Mouse (Mus musculus) brain, embryonic 18.5 days (tissue): ENCODE results near the gene Pld2.
A peak's percentile ranks its signal among the peaks of the same experiment; 100 is the strongest.
"Not testable (repeated sequence)": the region's sequence is repeated elsewhere in the genome, so short reads cannot be mapped to it uniquely, and the experiment has no call there.

Source experiments
- DNase-seq: peaks from one replicate; pipeline ENCODE4 v3.0.0-alpha.2; 2012; ENCODE audit warnings: low read depth, low spot score

The Pld2 gene

DNA sequence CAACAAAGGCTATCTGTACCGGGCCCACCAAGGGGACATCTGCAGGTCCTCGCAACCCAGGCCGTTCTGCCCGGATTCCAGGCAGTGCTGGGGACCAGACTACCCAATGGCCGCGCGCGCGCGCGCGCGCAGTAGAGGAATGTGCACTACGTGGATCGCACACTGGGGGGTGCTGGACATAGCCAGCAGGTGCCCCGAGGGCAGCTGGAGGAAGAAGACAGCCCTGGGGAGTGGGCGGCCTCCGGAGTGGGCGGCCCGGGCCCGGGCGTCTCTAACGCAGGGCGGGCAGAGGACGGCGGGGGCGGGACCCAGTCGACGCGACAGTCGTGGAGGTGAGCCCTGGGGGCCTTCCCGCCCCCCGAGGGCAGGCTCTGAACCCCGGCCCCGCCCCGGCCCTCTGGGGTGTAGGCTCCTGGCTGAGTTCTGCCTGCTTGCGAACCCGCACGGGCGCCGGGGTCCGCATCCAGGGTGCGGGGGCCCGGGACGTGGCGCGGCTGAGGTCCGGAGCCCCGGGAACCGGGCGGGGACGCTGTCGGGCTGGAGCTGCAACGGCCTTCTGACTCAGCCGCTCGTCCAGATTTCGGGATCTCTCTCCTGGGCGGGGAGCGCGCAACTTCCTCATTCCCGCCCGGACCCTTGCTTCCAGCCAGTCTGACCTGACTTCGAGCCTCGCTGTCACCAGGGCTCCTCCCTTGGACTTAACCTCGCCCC lies at the start of gene Pld2:
Pld2 (plus strand) TSS at position 188 of the 711 bp plus-strand sequence.
- DNase-seq: no peak

GRCm38 (mm10) chr11:70499566-70500475 lies 40.0 kb upstream of the Pld2 start:
- no peak for DNase-seq

GRCm38 (mm10) chr11:70500476-70500812 lies 39.4 kb upstream of the Pld2 start:
- DNase-seq: no peak

DNA sequence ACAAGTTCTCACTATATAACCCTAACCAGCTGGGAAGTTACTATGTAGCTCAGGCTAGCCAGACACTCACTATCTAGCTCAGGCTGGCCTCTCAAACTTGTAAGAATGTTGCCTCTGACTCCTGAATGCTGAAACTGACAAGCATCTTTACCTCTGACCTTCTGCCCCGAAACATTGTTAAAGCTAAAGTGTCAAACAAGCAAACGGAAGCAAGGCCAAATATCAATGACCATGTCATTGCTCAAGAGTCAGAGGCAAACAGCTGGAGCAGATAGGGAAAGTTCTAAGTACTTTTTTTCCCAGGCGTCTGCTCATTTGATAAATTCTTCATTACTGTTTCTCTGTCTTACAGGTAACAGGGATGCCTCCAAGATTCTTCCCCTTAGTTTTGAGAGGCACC lies 37.8 kb upstream of the Pld2 start:
- no peak for DNase-seq

GRCm38 (mm10) chr11:70504970-70505369 lies 34.9 kb upstream of the Pld2 start, which contains the start of gene Tm4sf5:
Gene Tm4sf5, plus strand, starts transcription at chr11:70505244.
- no peak for DNase-seq

GRCm38 (mm10) chr11:70506385-70506784 lies 33.5 kb upstream of the Pld2 start:
- DNase-seq: no peak

DNA sequence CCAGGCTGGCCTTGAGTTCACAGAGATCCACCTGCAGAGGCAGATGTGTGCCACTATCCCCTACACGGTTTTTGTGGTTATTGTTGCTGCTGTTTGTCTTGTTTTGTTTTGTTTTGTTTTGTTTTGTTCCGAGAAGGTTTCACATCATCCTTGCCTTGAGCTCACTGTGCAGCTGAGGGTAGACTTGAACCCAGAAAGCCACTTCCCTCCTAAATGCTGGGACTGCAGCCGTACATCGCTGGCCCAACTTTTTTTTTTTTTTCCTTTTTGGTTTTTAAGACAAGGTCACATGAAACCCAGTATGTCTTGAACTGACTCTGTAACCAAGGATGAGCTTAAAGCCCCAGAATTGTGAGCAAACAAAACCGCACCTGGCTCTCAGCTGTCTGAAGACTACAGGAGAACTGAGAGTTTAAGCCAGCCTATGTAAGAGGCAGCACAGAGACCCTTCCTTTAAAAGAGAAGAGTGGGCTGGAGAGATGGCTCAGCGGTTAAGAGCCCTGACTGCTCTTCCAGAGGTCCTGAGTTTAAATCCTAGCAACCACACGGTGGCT lies 32.8 kb upstream of the Pld2 start:
- DNase-seq: no peak

DNA sequence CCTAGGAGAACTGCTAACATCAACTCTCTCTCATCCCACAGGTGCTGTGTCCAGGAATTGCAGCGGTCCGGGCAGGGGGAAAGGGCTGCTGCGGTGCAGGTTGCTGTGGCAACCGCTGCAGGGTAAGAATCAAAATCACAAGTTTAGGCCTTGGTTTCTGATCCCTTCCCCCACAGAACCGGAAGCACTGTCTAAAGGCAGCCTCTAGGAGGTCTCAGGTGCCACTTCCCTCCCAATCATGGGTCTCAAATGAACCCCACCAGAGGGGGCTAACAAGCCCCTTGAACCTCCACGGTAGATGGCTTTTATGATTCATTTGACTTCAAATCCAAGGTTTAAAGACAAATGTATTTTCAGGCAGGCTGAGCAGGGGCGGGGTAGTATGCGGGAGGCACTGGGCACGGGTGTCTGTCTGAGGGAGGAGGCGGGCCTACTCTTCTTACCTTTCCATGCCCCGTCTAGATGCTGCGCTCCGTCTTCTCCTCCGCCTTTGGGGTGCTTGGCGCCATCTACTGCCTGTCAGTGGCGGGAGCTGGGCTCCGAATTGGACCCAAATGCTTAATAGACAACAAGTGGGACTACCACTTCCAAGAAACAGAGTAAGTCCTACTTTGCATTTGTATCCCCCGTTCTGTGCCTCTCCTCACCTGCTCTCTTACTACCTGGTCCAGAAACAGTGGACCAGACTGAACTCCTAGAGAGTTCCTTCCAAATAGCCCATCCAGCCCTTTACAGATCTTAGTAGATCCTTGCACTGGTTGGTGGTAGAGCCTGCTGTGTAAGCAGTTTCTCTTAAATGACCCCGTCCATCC lies 29.9 kb upstream of the Pld2 start:
- no peak for DNase-seq

- no peak for DNase-seq
Observed at GRCm38 (mm10) chr11:70511242-70511641, 28.6 kb upstream of the Pld2 start.

- no peak for DNase-seq
Observed at GRCm38 (mm10) chr11:70511825-70512224, 28.0 kb upstream of the Pld2 start.

DNA sequence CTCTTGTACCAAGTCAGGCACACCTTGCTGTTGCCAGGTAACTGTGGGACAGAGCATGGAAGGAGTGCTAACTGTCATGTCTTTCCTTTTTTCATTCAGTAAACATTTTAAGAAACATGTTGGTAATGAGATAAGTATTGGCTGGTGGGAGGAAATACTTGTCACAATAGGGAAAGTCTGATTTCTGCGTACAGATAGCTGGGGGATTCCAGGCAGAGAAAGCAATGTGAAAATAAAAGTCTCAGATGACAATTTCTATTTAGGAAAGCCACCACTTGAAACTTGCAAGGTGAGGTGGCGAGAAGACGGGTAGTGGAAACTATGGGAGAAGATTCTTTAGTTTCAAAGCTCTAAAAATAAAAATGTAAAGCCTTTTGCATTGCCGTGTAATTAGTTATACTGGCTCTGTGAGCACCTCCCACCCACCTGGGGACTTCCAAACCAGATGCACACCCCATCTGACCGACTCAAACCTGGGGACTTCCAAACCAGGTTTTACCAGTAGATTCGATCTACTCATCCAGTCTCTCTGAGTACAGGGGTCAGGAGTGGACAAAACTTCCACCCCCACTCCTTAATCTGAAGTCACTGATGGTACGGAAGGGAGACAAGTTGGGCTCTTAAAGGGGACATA lies 27.0 kb upstream of the Pld2 start:
- no peak for DNase-seq

DNA sequence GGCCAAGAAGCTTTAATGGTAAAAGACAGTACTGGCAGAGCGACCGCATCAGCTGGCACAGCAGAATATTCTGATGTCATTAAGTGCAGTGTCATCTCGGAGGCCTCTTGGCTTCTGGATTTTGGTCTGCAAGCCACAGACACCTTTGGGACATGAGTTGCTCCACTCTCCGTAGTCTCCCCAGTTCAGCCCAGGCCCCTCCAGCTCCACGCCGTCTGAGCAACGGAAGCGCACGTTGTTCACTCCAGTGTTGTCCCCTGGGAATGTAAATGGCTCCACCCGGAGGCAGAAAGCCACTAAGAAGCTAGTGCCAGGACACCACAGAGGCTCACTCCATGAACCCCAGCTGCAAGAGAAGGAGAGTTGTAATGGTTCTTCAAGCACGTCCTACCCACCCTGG lies 26.3 kb upstream of the Pld2 start:
- DNase-seq: no peak

GRCm38 (mm10) chr11:70514288-70514687 lies 25.6 kb upstream of the Pld2 start, which contains the start of gene Vmo1:
Gene Vmo1, minus strand, starts transcription at chr11:70514616.
- no peak for DNase-seq

DNA sequence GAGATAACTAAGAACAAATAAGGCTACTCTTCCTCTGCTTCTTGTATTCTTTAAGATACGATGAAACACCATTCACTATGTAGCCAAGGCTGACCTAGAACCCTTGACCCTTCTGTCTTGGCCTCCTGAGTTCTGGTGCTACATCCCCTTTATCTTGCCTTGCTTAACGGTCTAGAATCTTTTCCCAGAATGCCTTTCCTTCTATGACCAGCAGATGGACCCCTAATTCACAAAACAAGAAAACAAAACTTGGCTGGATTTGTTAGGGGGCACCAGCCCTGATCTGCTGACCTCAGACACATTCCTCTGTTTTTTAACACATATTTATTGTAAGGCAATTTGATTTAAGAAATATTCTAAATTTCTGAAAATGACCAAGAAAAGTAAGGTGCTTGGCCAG lies 23.5 kb upstream of the Pld2 start:
- no peak for DNase-seq

DNA sequence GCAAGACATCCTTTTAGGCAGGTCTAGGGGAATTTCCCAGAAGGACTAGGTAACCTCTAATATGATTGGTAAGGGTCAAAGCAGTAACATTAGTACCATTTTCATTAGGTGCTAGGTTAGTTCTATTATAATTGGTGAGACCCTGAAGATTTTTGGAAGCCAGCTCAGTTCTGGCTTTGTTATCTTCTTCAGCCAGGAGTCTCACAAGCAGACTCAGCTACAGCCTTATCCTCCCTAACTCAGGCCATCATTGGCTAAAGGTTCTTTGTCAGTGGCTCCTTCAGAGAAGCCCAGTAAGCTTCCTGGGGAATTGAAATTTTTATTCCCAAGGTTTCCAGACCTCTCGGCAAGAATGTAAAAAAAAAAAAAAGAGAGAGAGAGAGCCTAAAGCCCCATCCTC lies 21.4 kb upstream of the Pld2 start:
- DNase-seq: no peak

DNA sequence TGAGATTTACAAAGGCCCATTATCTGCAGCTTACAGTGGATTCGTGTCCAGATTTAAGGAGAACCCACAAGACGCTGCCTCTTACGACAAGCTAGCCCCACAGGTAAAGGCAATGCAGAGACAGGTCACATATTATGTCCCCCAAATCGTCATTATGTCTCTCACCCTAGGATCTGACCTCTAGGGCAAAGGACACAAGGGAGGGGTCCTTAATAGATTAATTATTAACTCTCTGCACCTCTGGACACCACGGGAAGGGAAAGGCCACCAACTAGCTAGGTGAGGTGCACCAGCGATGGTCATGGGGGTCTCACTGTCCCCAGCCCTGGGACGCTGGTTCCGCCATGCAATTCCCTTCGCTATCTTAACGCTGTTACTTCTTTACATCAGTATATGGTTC lies 20.9 kb upstream of the Pld2 start, which contains the start of gene Gltpd2:
Gltpd2 (plus strand) TSS at position 274 of the 400 bp plus-strand sequence.
- DNase-seq: no peak

DNA sequence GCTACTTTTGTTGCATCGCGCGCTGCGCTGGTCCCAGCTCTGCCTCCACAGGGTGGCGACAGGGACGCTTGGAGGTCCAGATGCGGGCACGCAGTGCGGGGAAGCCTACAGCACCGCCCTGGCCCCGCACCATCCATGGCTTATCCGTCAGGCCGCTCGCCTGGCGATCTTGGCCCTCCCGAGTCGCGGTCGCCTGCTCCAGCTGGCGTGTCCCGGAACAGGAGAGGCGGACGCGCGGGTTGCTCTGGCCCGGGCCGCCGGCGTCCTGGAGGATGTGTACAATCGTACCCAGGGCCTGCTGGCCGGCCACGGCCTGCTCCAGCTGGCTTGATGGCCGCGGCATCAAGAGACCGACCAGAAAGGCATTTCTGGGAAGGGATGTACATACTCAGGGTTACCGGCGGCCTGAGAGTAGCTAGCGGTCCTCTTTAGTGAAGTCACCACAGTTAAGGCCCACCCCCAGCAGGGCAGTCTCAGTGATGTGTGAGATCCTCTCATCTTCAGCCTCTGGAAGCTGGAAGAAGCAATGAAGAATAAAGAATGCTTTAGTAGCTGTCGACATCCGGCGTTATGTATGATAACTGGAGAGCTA lies 19.6 kb upstream of the Pld2 start:
- no peak for DNase-seq

GRCm38 (mm10) chr11:70523306-70523989 lies 16.4 kb upstream of the Pld2 start:
- not testable (repeated sequence) for DNase-seq

DNA sequence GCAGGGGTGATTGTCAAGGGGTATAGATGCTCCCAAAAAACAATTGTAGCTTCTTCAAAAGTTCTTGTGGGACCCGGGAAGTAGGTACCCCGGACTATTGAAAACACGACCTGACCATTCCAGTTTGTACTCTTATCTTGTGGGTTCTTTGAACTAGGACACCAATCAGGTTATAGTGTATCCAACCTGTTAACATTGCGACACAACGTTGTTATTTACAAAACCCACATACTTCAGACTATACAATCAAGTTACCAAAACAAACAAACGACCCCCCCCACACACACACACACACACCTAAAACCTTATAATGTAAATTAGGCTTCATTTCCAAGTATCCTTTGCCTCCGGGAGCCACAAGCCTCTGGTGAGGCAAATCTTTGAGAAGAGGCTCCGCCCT lies 15.1 kb upstream of the Pld2 start:
- DNase-seq: no peak

- DNase-seq: peak; percentile 97
Observed at GRCm38 (mm10) chr11:70525184-70525678, 14.6 kb upstream of the Pld2 start, which contains the start of gene Psmb6. Gene Psmb6, plus strand, starts transcription at chr11:70525367.
